Mouse (Mus musculus): Measurements from ENCODE around the gene Naxd.
A peak's percentile ranks its signal among the peaks of the same experiment; 100 is the strongest.
"Not testable (repeated sequence)": the region's sequence is repeated elsewhere in the genome, so short reads cannot be mapped to it uniquely, and the experiment has no call there.

The Naxd gene

DNA sequence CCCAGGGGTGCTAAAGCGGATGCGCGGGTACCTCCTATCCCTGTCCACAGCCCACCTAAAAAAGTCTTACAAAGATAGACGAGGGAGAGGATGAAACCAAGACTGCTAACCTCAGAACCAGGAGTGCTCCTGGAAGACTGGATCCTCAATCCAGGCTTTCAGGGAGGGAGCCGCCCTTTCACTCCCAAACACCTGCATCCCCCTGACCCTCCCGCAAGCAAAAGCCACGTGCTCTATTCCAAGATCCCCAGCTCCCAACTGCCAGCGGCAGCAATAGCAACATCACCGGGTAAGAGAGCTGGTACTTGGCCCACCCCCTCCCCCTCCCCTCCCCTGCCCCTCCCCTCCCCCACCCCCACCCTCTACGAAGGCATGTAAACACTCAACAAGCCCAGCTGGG is 21.9 kb upstream of the Naxd start:
- no peak for DNase-seq

DNA sequence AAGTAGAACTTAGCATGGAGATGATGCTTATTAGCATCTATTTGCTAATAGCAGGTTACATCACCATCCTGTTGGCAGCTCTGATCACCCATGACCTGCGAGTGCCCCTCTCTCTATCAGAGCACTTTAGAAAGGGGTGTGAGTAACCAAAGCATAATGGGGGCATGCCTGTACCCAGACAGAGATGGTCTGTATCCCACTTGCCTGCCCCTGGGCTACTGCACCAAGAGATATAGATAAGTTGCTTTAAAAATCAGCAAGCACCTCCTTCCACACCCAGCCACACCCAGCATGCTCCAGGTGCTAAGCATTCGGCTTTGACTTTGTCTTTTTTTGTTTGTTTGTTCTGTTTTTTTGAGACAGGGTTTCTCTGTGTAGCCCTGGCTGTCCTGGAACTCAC is 21.4 kb upstream of the Naxd start:
- DNase-seq = no peak

DNA sequence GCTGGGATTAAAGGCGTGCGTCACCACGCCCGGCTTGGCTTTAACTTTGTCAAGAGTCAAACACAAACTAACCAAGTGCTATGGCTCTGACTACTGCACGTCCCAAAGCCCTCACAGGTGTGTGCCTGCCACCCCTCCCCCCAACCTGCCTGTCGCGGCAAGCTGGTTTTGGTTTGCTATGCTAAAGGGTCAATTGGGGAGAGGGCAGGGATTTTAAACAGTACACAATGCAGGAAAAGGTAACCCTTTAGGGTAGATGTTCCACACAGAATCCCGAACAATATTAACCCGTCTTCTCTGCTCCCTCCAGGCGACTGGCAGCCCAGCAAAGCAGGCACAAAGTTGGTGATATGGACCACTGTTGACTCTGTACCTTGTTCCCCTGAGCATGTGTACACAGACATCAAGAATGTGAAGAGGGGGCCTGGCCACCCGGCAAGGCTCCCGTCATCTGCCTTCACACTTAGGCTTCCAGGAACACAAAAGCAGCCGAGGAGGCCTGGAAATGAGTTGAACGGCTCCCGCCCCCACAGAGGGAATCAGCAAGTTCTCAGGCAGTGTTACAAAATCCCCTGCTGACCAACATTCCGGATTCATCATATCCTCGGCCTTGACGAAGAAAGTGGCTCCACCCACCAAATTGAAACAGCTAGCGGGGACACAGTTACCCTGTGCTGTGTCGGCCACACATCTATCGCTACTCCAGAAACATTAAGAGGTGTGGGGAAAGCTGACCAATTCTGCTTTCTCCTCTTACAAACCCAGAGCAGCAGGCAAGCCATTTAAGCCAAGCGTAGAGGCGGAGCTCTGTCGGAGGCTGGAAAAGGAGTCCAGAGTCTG is 20.7 kb upstream of the Naxd start:
- DNase-seq = no peak

GRCm38 (mm10) chr8:11477178-11477553 is 20.1 kb upstream of the Naxd start:
- no peak for DNase-seq

DNA sequence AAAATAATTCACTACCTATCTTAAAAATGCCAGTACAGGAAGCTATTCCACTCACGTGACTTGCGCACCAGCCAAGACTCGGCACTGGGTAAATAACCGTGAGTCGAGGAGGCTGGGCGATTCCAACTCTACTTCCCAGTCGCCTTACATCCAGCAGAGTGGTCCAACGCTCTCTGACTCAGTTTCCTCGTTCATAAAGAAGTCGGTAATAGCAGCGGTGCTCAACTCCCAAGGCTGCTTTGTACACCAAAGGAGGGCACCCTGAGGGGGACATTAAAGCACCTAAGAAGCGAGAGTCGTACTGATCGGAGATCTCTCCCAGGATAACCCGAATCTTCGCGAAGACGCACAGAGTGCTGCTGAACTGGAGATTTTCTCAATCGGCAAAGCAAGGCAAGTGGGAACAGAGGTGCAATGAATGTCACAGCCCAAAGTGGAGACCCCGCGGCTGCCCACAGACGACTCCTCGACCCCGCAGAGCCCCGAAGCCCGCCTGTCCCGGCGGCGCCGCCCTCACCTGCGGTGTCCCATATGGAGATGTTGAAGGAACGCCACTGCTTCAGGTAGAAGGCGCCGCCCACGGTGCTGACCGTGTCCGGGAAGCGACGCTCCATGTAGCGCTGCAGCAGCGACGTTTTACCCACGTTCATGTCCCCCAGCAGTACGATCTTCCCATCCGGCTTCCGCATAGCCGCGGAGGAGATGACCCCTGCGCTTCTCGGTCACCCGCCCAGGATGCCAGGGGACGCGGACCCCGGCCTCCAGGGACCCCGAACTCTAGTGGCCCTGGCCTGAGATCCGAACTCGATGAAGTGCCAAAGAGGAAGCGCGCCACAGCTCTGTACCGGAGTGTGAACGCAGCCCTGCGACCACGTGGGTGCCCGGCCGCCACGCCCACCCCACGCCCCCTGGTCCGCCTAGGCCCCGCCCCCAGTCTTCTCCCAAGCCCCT is 19.2 kb upstream of the Naxd start, which contains the start of gene Rab20:
TSS of gene Rab20 (minus strand) at position 900 of the 951 bp plus-strand sequence.
- DNase-seq = peak; percentile 74 to 75

GRCm38 (mm10) chr8:11478807-11479527 is 18.3 kb upstream of the Naxd start:
- no peak for DNase-seq

DNA sequence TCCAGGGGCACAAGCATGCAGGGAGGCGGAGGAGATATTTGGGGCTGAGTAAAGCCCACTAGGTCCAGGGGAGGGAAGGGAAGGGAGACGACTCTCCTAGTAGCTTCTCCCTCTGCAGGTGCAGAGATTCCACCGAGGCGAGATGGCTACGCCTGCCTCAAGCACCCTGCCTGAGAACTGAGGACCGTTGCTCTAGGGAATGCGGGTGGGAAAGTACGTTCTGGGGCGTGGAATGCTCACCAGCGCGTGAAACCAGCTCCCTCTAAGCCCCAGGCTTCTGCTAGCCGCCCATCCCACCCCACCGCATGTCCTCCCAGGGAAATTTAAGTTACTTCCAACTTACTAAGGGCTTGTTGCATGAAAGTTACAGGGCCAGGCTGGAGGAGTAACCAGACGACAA is 17.7 kb upstream of the Naxd start:
- DNase-seq = no peak

DNA sequence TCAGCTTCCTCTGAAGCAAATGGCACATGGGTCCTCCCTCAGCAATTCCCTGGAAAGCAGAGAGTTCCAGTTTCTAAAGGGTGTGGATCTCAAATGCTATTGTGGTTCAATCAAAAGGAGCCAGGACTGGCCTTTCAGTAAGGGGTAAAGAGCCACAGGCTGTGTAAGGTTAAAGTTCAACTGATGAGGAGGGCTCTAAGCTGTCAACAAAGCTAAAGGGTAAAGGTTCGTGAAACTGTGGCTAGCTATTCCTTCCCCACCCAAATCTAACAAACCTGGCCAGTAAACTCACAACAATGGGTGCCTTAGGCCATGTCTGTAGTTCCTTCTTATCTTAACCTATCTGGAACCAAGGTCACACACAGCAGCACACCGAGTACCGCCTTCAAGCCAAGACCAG is 15.4 kb upstream of the Naxd start:
- no peak for DNase-seq

DNA sequence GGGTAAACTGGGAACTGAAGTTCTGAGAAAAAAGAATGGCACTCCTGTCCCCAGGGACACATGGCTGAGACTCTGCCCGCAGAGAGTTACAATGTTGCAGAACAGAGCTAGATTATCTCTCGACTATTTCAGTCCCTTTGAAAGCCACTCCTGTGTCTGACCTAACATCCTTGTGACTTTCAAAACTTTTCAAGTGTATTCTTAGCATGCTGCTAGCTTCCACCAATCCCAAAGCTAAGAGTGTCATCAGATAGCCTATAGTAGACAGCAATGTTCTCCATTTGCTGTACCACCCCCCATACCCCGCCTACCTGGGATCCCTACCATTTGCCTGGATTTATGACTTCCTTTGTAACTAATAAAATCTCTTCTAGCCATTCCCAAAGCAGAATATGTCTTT is 14.8 kb upstream of the Naxd start:
- DNase-seq = no peak

GRCm38 (mm10) chr8:11486142-11486541 is 11.2 kb upstream of the Naxd start:
- peak; percentile 87 for DNase-seq

DNA sequence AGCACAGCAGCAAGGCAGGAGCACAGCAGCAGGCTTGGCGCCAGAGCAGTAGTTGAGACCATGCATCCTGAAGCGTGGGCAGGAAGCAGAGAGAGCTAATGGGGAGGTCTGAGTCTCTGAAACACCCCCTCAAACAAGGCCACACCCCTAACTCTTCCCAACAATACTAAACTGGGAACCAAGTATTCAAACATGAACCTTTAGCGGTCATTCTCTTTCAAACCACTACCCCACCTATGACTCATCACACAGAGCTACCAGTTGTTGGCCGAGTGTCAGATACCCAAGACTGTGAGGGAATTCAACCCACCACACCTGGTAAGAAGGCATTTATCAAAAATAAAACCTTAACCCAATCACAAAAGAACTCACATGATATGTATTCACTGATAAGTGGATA is 10.1 kb upstream of the Naxd start:
- no peak for DNase-seq

DNA sequence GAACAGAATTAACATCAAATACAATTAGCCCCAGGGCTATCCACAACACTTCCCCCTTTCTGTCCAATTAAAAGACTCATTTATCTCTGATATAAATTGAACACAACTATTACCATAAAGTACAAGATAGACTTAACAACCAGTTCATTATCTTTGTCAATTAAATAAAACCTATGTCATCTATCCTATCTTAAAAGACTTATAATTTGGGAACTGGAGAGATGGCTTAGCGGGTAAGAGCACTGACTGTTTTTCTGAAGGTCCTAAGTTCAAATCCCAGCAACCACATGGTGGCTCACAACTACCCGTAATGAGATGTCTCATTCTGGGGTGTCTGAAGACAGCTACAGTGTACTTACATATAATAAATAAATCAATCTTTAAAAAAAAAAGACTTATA is 5.0 kb upstream of the Naxd start:
- DNase-seq = not testable (repeated sequence)

DNA sequence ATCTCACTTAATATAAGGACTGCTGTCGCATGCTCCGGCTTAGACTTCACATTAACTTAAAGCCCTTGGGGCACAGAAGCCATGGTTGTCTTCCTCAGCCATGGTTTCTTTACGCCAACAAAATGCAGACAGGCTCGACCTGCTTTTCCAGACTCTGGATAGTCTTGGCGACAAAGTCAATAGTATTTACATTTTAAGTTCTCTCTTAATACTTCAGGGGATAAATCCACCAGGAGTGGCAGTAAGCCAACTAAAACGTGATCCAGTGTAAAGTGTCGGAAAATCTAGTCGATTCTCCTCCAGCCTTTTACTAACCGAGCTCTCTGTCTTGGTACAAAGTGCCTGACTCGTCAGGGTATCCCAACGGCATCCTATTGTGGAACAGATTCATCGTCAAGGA is 975 bp downstream of the Naxd start:
- no peak for DNase-seq

- no peak for DNase-seq
Measured at GRCm38 (mm10) chr8:11498786-11499485, 1.6 kb downstream of the Naxd start.

DNA sequence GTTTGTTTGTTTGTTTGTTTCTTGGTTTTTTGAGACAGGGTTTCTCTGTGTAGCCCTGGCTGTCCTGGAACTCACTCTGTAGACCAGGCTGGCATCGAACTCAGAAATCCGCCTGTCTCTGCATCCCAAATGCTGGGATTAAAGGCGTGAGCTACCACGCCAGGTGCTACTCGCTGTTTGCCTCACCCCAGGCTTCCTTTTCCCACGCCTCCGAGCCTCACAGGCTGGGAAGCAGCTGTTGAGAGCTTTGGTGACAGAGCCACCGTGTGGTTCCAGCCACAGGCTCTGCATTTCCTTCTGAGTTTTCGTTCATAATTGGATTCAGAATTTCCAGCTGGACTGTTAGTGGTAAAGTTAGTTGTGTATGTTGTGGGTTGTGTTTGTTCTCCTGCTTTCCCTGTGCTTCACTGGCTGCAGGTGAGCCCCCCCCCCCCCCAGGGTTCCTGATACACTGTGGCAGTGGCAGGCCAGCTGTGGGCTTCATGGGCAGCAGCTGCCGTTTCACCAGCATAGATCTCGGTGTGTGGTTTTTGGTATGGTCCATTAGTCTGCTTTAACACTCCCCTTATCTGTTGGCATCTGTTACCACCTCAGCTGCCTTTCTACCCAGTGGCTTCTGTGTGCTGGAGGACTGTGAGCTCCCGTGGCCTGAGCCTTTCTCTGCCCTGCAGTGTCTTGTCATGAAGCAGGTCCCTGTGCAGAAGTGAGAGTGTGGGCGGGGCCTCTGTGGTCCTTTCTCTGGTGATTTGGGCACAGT is 6.3 kb downstream of the Naxd start:
- no peak for DNase-seq

GRCm38 (mm10) chr8:11506074-11506473 is 8.8 kb downstream of the Naxd start:
- DNase-seq = no peak

DNA sequence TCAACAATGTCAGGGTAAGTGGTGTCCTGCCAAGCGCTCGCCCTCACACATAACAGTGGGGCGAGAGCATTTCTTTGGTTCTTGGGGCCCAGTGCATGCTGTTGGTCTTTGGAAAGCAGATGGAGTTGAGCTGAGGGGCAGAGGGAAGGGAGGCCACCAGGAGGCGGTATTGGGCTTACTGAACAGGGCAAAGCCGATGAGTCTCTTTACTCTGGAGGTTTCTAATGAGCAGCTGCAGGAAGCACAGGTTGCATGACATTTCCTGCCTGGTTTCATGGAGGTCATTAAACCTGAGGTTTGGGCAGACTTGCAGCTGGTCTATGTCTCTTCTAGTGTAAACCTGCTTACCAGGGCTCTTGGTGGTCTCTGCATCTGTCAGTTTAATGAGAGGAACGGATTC is 9.5 kb downstream of the Naxd start:
- DNase-seq = peak; percentile 73 to 78

- DNase-seq = no peak
Measured at GRCm38 (mm10) chr8:11508880-11509279, 11.6 kb downstream of the Naxd start.

GRCm38 (mm10) chr8:11510971-11511370 is 13.7 kb downstream of the Naxd start:
- DNase-seq = no peak

DNA sequence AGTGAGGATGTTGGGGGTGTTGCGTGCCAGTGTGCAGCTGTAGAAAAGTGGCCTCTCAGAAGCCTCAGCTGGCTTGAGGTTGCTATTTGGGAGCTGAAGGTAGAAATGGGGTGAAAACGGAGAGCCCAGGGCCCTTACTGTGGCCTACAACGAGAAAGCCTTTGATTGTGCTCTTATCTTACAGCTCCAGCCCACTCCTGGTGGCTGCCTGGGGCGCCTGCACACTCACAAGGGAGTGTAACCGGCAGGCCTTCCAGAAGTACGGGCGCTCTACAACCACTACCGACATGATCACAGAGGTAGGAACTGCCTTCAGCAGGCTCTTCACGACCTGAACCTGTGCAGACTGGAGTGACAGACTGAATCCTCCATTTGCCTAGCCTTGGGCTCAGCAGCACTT is 15.4 kb downstream of the Naxd start:
- DNase-seq = no peak

- DNase-seq = no peak
Measured at GRCm38 (mm10) chr8:11513247-11513646, 15.9 kb downstream of the Naxd start.

DNA sequence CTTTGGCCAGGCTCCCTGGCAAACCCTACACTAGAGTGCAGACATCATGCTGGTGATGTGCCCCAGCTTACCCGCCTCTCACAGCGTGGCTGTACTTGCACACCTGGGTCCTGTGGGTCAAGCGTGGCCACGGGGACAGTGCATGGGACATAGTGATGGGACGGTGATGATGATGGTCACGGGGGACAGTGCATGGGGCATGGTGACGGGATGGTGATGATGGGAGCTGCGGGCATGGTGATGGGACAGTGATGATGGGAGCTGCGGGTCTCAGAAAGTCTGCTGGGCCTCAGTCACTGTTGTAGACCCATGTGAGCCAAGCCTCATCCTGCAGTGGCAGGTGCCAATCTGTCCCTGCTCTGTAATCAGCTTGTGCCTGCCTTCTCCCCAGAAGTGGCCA is 19.0 kb downstream of the Naxd start:
- no peak for DNase-seq
